Mouse (Mus musculus): ENCODE measurements around the gene Cacna2d3.

DNA sequence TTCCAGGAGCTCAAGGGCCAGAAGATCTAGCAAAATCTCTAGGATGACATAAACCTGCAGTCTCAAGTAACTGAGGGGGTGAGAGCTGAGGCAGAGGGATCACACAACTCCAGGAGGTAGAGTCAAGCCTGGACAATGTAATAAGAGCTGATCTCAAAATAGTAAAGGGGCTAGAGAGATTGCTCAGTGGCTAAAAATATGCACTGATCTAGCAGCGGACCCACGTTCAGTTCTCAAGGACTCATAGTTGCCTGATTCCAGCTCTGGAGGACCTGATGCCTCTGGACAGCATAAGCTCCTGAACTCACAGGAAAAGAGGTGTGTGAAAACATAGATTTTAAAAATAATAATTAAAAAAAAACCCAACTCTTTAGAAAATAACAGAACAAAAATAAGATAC, 493.7 kb downstream of the Cacna2d3 start:
- TF ChIP-seq GATA1 (IDR thresholded peaks at IDR 0.05; ENCODE audit: borderline replicate concordance, low read length) (no peak), FLI1 (IDR thresholded peaks at IDR 0.05; ENCODE audit: low read length) (no peak)

All from megakaryocyte, embryonic 14.5 days (primary cell).